Mouse (Mus musculus) liver, embryonic 14.5 days (tissue): ENCODE data around the gene Pnrc2.

ENCODE experiments used
- CTCF ChIP-seq: IDR thresholded peaks from 2 replicates; pipeline ENCODE4 v1.5.1; 2016; ENCODE audit warnings: antibody characterized with exemption, low read depth, control low read depth
- EP300 ChIP-seq: IDR thresholded peaks from 2 replicates; pipeline ENCODE4 v1.6.1; 2016; ENCODE audit warnings: antibody characterized with exemption, low read depth

- peak; percentile 41; the same call in 1 of the 2 replicates for TF ChIP-seq EP300
- no peak for TF ChIP-seq CTCF
Observed at GRCm38 (mm10) chr4:135898380-135899049, 24.9 kb upstream of the Pnrc2 start.
